Mouse (Mus musculus) heart, adult 18-20 months (tissue): ENCODE results near the gene Klkb1. TPM values are rescaled to one million over a fixed set of nuclear protein-coding genes. Genes with fewer than 3 reads are reported as not detected.
A peak's percentile ranks its signal among the peaks of the same experiment; 100 is the strongest.

Experiments used
- DNase-seq, 2 experiments: peaks; one replicate each; pipeline ENCODE4 v3.0.0; 2021 to 2022; ENCODE audit warnings: mixed read lengths in 1 of 2
- total RNA-seq, 2 experiments: library from RNA; stranded (reverse); gene quantifications; 2 replicates each; pipeline ENCODE4 v1.2.3; 2021

Klkb1 gene
- total RNA-seq, 2 experiments from 2014 or later: not detected

GRCm38 (mm10) chr8:45268485-45268884 is 26.2 kb downstream of the Klkb1 start:
- no peak for DNase-seq

GRCm38 (mm10) chr8:45267611-45268391 is 26.9 kb downstream of the Klkb1 start:
- DNase-seq: peak; percentile 54 to 59

- peak; percentile 10 to 24 for DNase-seq
These were observed 27.7 kb downstream of the Klkb1 start for GRCm38 (mm10) chr8:45266993-45267392.

GRCm38 (mm10) chr8:45264918-45265317 is 29.7 kb downstream of the Klkb1 start:
- DNase-seq: no peak

GRCm38 (mm10) chr8:45262851-45263250 is 31.8 kb downstream of the Klkb1 start:
- no peak for DNase-seq

GRCm38 (mm10) chr8:45261920-45262319 is 32.7 kb downstream of the Klkb1 start, which contains the start of gene F11:
F11 (minus strand) TSS chr8:45262031.
- DNase-seq: no peak

GRCm38 (mm10) chr8:45258421-45258820 is 36.2 kb downstream of the Klkb1 start:
- no peak for DNase-seq

- DNase-seq: no peak
These were observed 39.6 kb downstream of the Klkb1 start for GRCm38 (mm10) chr8:45255040-45255439.

- no peak for DNase-seq
These were observed 40.3 kb downstream of the Klkb1 start for GRCm38 (mm10) chr8:45254194-45254842.

- DNase-seq: no peak
These were observed 41.1 kb downstream of the Klkb1 start for GRCm38 (mm10) chr8:45253586-45253985.

- no peak for DNase-seq
These were observed 41.5 kb downstream of the Klkb1 start for GRCm38 (mm10) chr8:45253111-45253510.

- DNase-seq: no peak
These were observed 48.4 kb downstream of the Klkb1 start for GRCm38 (mm10) chr8:45246307-45246706.

- DNase-seq: no peak
These were observed 55.3 kb downstream of the Klkb1 start for GRCm38 (mm10) chr8:45239363-45239762.

- DNase-seq: peak; percentile 4 to 34
These were observed 56.4 kb downstream of the Klkb1 start for GRCm38 (mm10) chr8:45238282-45238681.

- DNase-seq: peak; percentile 9 to 67
These were observed 58.3 kb downstream of the Klkb1 start for GRCm38 (mm10) chr8:45236164-45236912.

GRCm38 (mm10) chr8:45235228-45235627 is 59.4 kb downstream of the Klkb1 start:
- DNase-seq: no peak

GRCm38 (mm10) chr8:45233256-45233655 is 61.4 kb downstream of the Klkb1 start:
- no peak for DNase-seq

Other genes starting within 250 kb of the Klkb1 start
- not detected for gene Mtnr1a, start 225.7 kb downstream of the Klkb1 start, total RNA-seq
- gene F11, start 32.8 kb downstream of the Klkb1 start, total RNA-seq: not detected
- not detected for gene Gm45753, start 13.6 kb upstream of the Klkb1 start, total RNA-seq
- gene Cyp4v3, start 38.4 kb upstream of the Klkb1 start, total RNA-seq: 1 to 10 TPM; 2.2 to 2.8 TPM
- gene Fam149a, start 87.4 kb upstream of the Klkb1 start, total RNA-seq: 1 to 10 TPM; 5.0 to 5.1 TPM
- gene Tlr3, start 116.2 kb upstream of the Klkb1 start, total RNA-seq: 1 to 10 TPM; 6.2 to 7.8 TPM
- gene Sorbs2, start 212.9 kb upstream of the Klkb1 start, total RNA-seq: 100 to 1,000 TPM; 568 to 575 TPM